Mouse (Mus musculus): ENCODE results near the gene Arfgap3. TPM values are rescaled to one million over a fixed set of nuclear protein-coding genes. Genes with fewer than 3 reads are reported as not detected.
"Not testable (repeated sequence)": the region's sequence is repeated elsewhere in the genome, so short reads cannot be mapped to it uniquely, and the experiment has no call there.

Arfgap3 gene
- polyA plus RNA-seq, 1 experiment: 55.2 TPM

DNA sequence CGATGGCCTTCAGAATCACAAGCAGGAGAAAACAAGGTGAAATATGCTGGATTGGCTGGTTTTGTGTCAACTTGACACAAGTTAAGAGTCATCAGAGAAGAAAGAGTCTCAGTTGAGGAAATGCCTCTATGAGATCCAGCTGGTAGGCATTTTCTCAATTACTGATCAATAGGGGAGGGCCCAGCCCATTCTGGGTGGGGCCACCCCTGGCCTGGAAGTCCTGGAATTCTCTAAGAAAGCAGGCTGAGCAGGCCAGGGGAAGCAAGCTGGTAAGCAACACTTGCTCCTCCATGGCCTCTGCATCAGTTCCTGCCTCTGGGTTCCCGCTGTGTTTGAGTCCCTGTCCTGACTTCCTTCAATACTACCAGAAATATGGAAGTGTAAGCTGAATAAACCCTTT lies 27.0 kb downstream of the Arfgap3 start:
- no peak overlapping the region for H3K4me3 ChIP-seq (ENCODE audit: insufficient read depth, low read length)
- TF ChIP-seq POLR2A (IDR thresholded peaks at IDR 0.05; ENCODE audit: low read depth, low read length) (no peak), CTCF (IDR thresholded peaks at IDR 0.05; ENCODE audit: borderline replicate concordance, insufficient read depth, low read length) (no peak)
- no peak overlapping the region for H3K27ac ChIP-seq (ENCODE audit: insufficient read depth, low read length)
- H3K4me1 ChIP-seq (ENCODE audit: control insufficient read depth, insufficient read depth, low read length): no peaks in the 10 kb centered on the region

DNA sequence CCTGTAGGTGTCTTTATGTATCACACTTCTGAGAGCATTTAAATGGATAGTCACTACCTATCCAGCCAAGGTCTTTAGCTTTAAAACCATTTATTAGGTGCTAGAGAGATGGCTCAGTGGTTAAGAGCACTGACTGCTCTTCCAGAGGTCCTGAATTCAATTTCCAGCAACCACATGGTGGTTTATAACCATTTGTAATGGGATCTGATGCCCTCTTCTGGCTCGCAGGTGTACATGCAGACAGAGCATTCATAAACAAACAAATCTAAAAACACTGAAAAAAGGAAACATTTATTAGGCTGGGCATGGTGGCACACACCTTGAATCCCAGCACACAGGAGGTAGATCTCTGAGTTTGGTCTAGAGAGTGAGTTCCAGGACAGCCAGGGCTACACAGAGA lies 35.1 kb downstream of the Arfgap3 start:
- H3K27ac ChIP-seq (ENCODE audit: insufficient read depth, low read length): no peak overlapping the region
- no peak overlapping the region for H3K4me3 ChIP-seq (ENCODE audit: insufficient read depth, low read length)
- no peaks in the 10 kb centered on the region for H3K4me1 ChIP-seq (ENCODE audit: control insufficient read depth, insufficient read depth, low read length)
- TF ChIP-seq CTCF (IDR thresholded peaks at IDR 0.05; ENCODE audit: borderline replicate concordance, insufficient read depth, low read length): no peak
- TF ChIP-seq POLR2A (IDR thresholded peaks at IDR 0.05; ENCODE audit: low read depth, low read length): no peak

DNA sequence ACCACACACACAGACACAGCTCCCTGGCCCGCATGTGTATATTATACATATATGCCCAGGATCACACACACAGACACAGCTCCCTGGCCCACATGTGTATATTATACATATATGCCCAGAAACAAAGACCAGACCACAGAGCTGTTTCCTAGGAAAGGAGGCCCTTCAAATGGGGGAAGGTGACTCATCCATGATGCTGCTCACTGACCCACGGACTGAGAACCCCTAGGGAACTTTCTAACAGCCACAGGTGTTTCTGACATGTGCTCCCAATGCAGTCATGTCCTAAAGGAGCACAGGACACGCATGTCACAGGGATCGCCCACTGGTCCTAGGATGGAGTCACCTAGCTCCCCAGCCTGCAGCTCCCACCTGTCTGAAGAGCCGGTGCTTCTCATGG lies 40.2 kb downstream of the Arfgap3 start:
- no peaks in the 10 kb centered on the region for H3K4me1 ChIP-seq (ENCODE audit: control insufficient read depth, insufficient read depth, low read length)
- TF ChIP-seq POLR2A (IDR thresholded peaks at IDR 0.05; ENCODE audit: low read depth, low read length) (no peak), CTCF (IDR thresholded peaks at IDR 0.05; ENCODE audit: borderline replicate concordance, insufficient read depth, low read length) (no peak)
- H3K27ac ChIP-seq (ENCODE audit: insufficient read depth, low read length): no peak overlapping the region
- no peak overlapping the region for H3K4me3 ChIP-seq (ENCODE audit: insufficient read depth, low read length)

DNA sequence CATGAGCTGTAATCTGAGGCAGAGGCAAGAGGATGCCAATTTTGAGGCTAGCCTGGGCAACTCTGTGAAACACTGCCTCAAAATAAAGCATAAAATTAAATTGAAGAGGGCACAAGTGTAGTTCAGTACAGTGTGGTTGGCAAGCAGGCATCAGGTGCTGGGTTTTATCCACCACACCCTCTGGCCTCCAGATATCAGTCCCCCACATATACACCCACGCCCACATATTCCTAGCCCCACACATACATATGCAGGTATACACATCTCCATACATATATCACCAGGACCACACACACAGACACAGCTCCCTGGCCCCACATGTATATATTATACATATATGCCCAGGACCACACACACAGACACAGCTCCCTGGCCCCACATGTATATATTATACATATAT lies 41.3 kb downstream of the Arfgap3 start:
- H3K4me1 ChIP-seq (ENCODE audit: control insufficient read depth, insufficient read depth, low read length); H3K27ac ChIP-seq (ENCODE audit: insufficient read depth, low read length): not testable (repeated sequence)

DNA sequence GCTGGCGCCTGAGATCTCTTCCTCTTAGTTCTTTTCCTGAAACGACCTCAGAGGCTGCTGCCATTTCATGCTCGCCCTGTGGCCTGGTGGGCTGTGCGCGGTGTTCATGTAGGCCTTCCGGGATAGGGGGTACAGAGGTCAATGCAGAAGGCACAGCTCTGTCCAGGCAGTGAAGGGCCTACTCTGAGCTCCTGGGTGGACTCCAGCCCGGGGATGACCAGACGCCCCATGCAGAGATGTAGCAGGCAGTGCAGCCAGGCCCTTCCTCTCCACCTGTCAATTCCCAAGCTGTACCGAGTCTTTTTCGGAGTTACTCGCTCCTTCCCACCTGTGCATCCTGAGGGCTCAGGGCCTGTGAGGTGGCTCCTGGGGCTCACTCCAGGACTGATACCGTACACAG lies 43.9 kb downstream of the Arfgap3 start:
- Histone ChIP-seq H3K27ac (ENCODE audit: insufficient read depth, low read length) (no peak overlapping the region), H3K4me3 (ENCODE audit: insufficient read depth, low read length) (no peak overlapping the region), H3K4me1 (ENCODE audit: control insufficient read depth, insufficient read depth, low read length) (no peaks in the 10 kb centered on the region)
- TF ChIP-seq CTCF (IDR thresholded peaks at IDR 0.05; ENCODE audit: borderline replicate concordance, insufficient read depth, low read length) (no peak), POLR2A (IDR thresholded peaks at IDR 0.05; ENCODE audit: low read depth, low read length) (no peak)

More for the DNA sequence above, 41.3 kb downstream of the Arfgap3 start:
- H3K4me3 ChIP-seq (ENCODE audit: insufficient read depth, low read length): not testable (repeated sequence)

DNA sequence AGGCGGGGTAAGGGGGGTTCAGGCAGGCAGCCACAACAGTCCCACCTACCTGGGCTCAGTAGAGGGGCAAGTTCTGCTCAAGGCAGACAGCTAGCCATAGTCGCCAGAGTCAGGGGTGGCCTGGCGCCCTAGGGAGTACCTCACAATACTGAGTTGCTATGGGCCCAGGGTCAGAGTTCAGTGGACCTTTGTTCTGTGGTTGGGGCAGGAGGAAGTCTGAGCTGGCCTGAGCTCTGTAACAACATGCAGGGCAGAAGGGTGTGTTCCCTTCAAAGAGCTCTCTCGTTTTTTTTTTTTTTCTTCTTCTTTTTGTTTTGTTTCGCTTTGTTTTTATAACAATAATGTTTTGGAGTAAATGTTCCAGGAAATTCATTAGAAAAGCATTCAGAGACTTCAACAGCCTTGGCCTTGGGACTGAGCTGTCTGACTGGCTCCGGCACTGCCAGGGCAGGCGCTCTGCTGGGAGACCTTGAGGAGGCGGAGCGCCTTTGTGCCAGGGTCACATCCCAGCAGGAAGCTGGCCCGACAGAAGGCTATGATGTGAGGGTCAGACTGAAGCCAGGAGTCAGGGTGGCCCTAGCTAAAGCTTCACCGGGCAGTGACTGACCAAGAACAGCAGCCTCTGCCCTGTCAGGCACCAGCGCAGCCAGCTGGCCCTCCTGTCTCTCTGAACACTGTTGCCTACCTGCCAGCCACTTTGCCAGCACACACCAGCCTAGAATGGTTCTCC lies 44.7 kb downstream of the Arfgap3 start:
- H3K27ac ChIP-seq (ENCODE audit: insufficient read depth, low read length): no peak overlapping the region
- H3K4me3 ChIP-seq (ENCODE audit: insufficient read depth, low read length): no peak overlapping the region
- H3K4me1 ChIP-seq (ENCODE audit: control insufficient read depth, insufficient read depth, low read length): no peaks in the 10 kb centered on the region
- TF ChIP-seq POLR2A (IDR thresholded peaks at IDR 0.05; ENCODE audit: low read depth, low read length): no peak
- TF ChIP-seq CTCF (IDR thresholded peaks at IDR 0.05; ENCODE audit: borderline replicate concordance, insufficient read depth, low read length): no peak

DNA sequence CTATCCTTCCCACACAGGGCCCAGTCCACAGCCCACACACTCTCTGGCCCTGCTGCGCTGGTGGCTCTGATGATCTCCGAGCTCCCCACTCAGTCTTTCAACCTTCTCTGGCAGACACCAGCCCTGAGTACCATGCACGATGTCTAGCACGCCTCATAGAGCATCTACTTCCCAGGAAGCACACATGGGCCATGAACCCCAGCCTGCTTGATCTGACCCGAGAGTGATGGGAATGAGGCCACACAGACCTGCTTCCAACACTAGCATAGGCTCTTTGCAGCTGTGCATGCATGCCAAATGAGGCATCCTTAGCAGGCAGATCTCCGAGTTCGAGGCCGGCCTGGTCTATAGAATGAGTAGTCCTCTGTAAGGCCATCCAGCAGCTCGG lies 45.2 kb downstream of the Arfgap3 start:
- no peak overlapping the region for H3K4me3 ChIP-seq (ENCODE audit: insufficient read depth, low read length)
- no peaks in the 10 kb centered on the region for H3K4me1 ChIP-seq (ENCODE audit: control insufficient read depth, insufficient read depth, low read length)
- TF ChIP-seq CTCF (IDR thresholded peaks at IDR 0.05; ENCODE audit: borderline replicate concordance, insufficient read depth, low read length): no peak
- TF ChIP-seq POLR2A (IDR thresholded peaks at IDR 0.05; ENCODE audit: low read depth, low read length): no peak
- no peak overlapping the region for H3K27ac ChIP-seq (ENCODE audit: insufficient read depth, low read length)

DNA sequence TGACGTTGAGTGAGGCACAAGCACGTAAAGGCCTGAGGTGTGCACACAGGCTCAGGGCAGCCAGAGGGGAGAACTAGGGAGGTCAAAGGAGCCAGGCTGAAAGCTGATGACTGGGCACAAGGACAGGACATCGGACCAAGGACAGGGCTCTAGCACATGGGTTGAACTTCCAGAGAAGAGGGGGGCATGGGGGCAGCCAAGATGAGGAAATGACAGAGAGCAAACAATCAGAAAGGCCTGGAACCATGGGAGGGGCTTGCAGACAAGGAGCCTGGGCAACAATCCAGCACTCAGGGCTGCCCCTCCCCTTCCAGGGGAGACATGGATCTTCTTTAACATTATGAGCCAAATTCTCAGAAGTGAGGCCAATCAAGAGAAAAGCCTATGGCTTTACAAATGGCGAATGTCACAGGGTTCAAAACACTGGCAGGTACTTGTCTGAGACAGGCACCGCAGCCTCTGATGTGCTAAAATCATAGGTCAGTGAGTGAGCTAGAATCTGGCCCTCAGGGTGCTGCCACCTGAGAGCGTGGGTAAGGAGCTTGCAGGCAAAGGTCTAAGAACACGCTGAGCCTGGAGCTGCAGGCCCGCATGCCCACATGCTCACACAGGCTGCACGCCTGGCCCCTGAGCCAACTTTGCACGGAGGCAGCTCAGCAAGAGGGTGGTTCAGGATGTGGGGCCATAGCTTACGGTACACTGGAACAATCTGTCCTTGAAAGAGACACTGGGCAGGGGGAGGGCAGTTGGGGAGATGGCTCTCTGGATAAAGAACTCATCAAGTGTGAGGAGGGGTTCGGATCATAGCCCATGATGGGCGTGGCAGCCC lies 46.2 kb downstream of the Arfgap3 start:
- Histone ChIP-seq H3K4me1 (ENCODE audit: control insufficient read depth, insufficient read depth, low read length) (no peaks in the 10 kb centered on the region), H3K4me3 (ENCODE audit: insufficient read depth, low read length) (no peak overlapping the region), H3K27ac (ENCODE audit: insufficient read depth, low read length) (no peak overlapping the region)
- TF ChIP-seq CTCF (IDR thresholded peaks at IDR 0.05; ENCODE audit: borderline replicate concordance, insufficient read depth, low read length) (no peak), POLR2A (IDR thresholded peaks at IDR 0.05; ENCODE audit: low read depth, low read length) (no peak)

DNA sequence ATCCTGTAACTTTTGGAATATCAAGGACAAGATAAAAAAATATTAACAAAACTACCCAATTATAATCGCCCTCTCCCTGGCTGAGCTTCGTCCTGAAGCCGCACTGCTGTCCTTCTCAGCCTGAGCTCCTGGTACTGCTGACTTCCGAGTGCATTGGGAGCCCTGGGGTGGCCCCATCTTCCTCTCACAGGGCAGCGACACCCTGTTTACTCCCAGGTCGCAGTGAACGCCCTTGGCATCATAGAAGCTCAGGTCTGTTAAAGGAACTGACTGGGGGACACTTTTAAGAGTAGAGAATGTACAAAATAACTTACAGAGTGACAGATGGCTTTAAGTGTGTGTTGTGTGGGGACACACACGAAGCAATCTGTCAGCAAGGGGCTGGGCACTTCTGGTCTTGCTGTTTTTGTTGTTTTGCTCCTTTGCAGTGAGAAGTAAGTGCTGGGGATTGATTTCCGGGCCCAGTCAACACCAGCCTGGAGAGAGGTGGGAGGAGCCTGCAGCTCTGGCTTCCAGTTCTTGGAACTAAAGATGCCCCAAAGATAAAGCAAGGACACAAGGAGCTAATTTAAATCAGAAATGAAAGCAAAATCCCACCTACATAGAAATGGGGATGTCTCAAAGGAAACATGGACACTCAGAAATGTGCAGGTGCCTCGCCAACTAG lies 50.0 kb downstream of the Arfgap3 start:
- Histone ChIP-seq H3K4me1 (ENCODE audit: control insufficient read depth, insufficient read depth, low read length) (no peaks in the 10 kb centered on the region), H3K27ac (ENCODE audit: insufficient read depth, low read length) (no peak overlapping the region), H3K4me3 (ENCODE audit: insufficient read depth, low read length) (no peak overlapping the region)
- TF ChIP-seq POLR2A (IDR thresholded peaks at IDR 0.05; ENCODE audit: low read depth, low read length): no peak
- no peak for TF ChIP-seq CTCF (IDR thresholded peaks at IDR 0.05; ENCODE audit: borderline replicate concordance, insufficient read depth, low read length)

DNA sequence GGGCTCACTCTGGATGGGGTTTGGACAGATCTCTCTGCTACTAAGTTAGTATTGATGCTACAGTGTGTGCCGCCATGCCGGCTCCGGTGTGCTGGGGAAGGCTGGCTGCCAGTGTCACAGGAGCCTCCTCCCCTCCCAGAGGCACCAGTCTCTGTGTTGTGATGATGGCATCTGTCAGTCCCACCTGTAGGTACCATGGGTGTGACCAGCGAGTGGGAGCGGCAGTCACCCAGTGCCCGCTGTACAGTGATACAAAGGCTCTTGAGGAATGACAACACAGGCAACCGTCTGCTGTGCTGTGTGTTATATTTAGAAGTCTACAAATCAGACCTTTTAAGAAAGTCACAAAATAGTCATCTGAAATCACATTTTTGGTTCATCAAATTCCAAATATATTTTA lies 50.6 kb downstream of the Arfgap3 start:
- no peaks in the 10 kb centered on the region for H3K4me1 ChIP-seq (ENCODE audit: control insufficient read depth, insufficient read depth, low read length)
- H3K4me3 ChIP-seq (ENCODE audit: insufficient read depth, low read length): no peak overlapping the region
- TF ChIP-seq POLR2A (IDR thresholded peaks at IDR 0.05; ENCODE audit: low read depth, low read length): no peak
- no peak overlapping the region for H3K27ac ChIP-seq (ENCODE audit: insufficient read depth, low read length)
